9 mouse cellular contexts compared by ENCODE assay signal in the genomic region with DNA sequence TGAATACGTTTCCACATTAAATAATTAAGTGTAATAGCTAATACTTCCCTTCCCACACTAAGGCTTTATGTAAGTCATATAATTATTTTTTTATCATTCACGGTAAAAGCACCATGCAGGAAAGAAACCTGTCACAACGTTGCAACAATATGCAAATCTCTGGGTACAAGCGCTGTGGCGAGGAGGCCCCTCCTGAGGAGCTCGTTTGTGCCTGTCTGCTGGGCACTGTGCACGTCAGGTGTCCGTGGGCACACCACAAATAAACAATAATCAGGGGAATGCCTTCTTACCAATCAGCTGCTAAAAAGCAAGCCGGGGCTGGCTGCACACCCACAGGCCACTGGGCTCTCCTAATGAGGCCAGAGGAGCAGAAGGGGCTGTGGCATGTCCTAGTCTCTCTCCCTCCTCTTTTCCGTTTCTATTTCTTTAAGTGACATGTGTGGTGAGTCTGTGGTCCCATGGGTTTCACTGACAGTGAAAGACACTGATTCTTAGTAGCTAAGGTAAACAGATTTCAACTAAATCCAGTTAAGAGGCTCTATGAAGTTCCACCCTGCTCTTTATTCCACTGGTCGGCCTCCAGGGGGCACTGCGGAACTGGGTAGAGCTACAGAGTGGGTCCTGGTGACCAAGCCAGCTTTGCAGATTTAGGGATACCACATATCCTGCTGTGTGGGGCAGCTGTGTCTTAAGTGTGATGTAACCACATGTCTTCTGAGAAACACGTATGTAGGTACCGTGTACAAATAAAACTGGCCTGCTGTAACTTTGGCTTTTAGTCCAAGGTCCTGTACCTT.
A peak's percentile ranks its signal among the peaks of the same experiment; 100 is the strongest.
DNase-seq lines count a peak whose midpoint lies in the region; TF ChIP-seq lines count a peak whose summit lies in the region.
"Had no signal": no experiment of that assay in that cellular context is flagged by ENCODE, and none has a peak within 500 bp of the region (broad histone marks: within the 10 kb centered on the region; RNA-seq: fewer than 3 reads in every experiment).

No protein-coding gene starts in this region.

- H3K4me3 ChIP-seq in cortical plate, adult 2 months (ENCODE audit: insufficient read depth, low read length), result no peak overlapping the region
- H3K4me3 ChIP-seq in lung, adult 2 months (replicated peaks; ENCODE audit: extremely low read depth, low read depth, low read length), result no peak overlapping the region
- H3K4me3 ChIP-seq: erythroblast, embryonic 14.5 days had no signal

- DNase-seq in A20 (ENCODE audit: low read depth, low spot score), result peak; percentile 72
- DNase-seq in adrenal gland, adult 2 months, result peak; percentile 76
- DNase-seq in gastrocnemius, postnatal 4 days (ENCODE audit: low spot score in 2 of 2), result peak; percentile 63 to 81
- DNase-seq in kidney, postnatal 14 days, result peak; percentile 55
- DNase-seq in lung, adult 2 months, result peak; percentile 62
- DNase-seq in ovary, postnatal 10 days (ENCODE audit: low spot score), result peak; percentile 36
- DNase-seq in thymus, postnatal 25 days, result peak; percentile 26

- TF ChIP-seq CTCF in cortical plate, adult 2 months (IDR thresholded peaks at IDR 0.05; ENCODE audit: extremely low read depth, insufficient read depth, low read length), result peak; percentile 80
- peak; percentile 71 for TF ChIP-seq CTCF in lung, adult 2 months (IDR thresholded peaks at IDR 0.05; ENCODE audit: insufficient read depth, low read length)

- H3K27ac ChIP-seq in cortical plate, adult 2 months (ENCODE audit: insufficient read depth, low read length), result no peak overlapping the region

- no peak for TF ChIP-seq POLR2A in cortical plate, adult 2 months (IDR thresholded peaks at IDR 0.05; ENCODE audit: extremely low read depth, insufficient read depth, low read length)
- no peak for TF ChIP-seq POLR2A in lung, adult 2 months (IDR thresholded peaks at IDR 0.05; ENCODE audit: borderline replicate concordance, extremely low read depth, low read depth, low read length)

- 54% methylated on average over 14 of the region's 14 CpGs for WGBS in lung, adult 2 months

- no peaks in the 10 kb centered on the region for H3K4me1 ChIP-seq in cortical plate, adult 2 months (ENCODE audit: control insufficient read depth, insufficient read depth, low read length)
- H3K4me1 ChIP-seq in lung, adult 2 months (ENCODE audit: control insufficient read depth, insufficient read depth, low read length), result no peaks in the 10 kb centered on the region

Comparison
In these comparisons a context has a peak if more than half of its experiments do, and no peak if none do; other contexts are left out.
1. DNase-seq: peak in every context shown above with its lines; median percentile 76 in adrenal gland, adult 2 months; 72 in A20; 72 in gastrocnemius, postnatal 4 days; 62 in lung, adult 2 months; 55 in kidney, postnatal 14 days; 36 in ovary, postnatal 10 days; 26 in thymus, postnatal 25 days.